Mouse (Mus musculus): ENCODE measurements at regions not wholly inside any gene's neighbourhood (a gene's known extent, or its start where the extent isn't known, plus 50 kb on each side); places are given as distances from the start of the nearest gene placed in this dataset.
A peak's percentile ranks its signal among the peaks of the same experiment; 100 is the strongest.
"Not testable (repeated sequence)": the region's sequence is repeated elsewhere in the genome, so short reads cannot be mapped to it uniquely, and the experiment has no call there.

DNA sequence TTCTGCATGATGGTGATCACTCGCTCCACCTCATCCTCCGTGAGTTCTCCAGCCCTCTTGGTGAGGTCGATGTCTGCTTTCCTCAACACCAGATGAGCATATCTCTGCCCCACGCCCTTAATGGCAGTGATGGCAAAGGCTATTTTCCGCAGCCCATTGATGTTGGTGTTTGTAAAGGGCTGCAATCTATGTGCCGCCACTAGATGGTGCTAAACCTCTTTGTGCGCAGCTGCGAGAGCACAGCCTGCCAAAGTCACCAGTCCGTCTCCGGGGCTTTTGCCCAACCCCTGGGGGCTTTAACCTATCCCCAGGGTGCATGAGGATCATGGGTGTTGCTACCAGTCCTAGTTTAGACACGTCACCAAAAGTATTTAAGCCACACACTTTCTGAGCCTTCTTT is 140.9 kb upstream of the Cts3 start:
- H3K27me3 ChIP-seq (ENCODE audit: insufficient read depth, low read length); H3K27ac ChIP-seq (ENCODE audit: low read depth); ATAC-seq; H3K4me1 ChIP-seq (ENCODE audit: insufficient read depth); H3K4me2 ChIP-seq (ENCODE audit: low read depth, low read length); H3K9ac ChIP-seq (replicated peaks); H3K4me3 ChIP-seq (ENCODE audit: low read depth, low read length); H3K36me3 ChIP-seq (replicated peaks; ENCODE audit: insufficient read depth, low read length); H3K9me3 ChIP-seq (ENCODE audit: low read length); DNase-seq: not testable (repeated sequence)
- WGBS (ENCODE audit: insufficient replicate concordance): 19% methylated on average over 11 of the region's 11 CpGs
- peak; percentile 57 for TF ChIP-seq CTCF (IDR thresholded peaks at IDR 0.05; ENCODE audit: low read depth)

DNA sequence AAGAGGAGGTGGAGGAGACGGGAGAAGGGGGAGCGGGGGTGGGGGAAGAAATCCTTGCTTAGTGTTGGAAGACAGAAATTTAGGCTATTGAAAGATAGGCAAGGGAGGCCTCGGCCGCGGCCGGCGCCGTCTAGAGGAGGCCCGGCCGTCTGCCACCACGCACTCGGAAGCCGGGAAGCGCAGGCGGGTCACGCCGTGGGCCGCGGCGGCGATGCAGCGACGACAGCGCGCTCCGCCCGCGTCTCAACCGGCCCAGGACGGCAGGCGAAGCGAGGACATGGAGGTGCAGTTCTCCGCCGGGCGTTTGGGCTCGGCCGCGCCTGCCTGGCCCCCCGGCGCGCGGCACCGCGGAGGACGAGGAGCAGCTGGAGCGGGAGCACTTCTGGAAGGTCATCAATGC is 95.8 kb upstream of the Cts3 start:
- DNase-seq: no peak
- TF ChIP-seq EP300 (IDR thresholded peaks at IDR 0.05; ENCODE audit: low read depth) (no peak), CTCF (IDR thresholded peaks at IDR 0.05; ENCODE audit: low read depth) (no peak)
- ATAC-seq: no peak

More for the DNA sequence above, 95.8 kb upstream of the Cts3 start:
- Histone ChIP-seq H3K9ac (replicated peaks) (no peak overlapping the region), H3K27me3 (ENCODE audit: insufficient read depth, low read length) (no peaks in the 10 kb centered on the region), H3K27ac (ENCODE audit: low read depth) (no peak overlapping the region), H3K9me3 (ENCODE audit: low read length) (no peaks in the 10 kb centered on the region), H3K4me2 (ENCODE audit: low read depth, low read length) (no peak overlapping the region), H3K4me1 (ENCODE audit: insufficient read depth) (no peaks in the 10 kb centered on the region), H3K36me3 (replicated peaks; ENCODE audit: insufficient read depth, low read length) (no peaks in the 10 kb centered on the region), H3K4me3 (ENCODE audit: low read depth, low read length) (no peak overlapping the region)
- WGBS (ENCODE audit: insufficient replicate concordance): 21% methylated on average over 20 of the region's 46 CpGs

Measured in liver, postnatal 0 days (tissue).